Mouse (Mus musculus) midbrain, embryonic 15.5 days (tissue): ENCODE results near the gene Cyp3a13. TPM values are rescaled to one million over a fixed set of nuclear protein-coding genes. Genes with fewer than 3 reads are reported as not detected.
"Not testable (repeated sequence)": the region's sequence is repeated elsewhere in the genome, so short reads cannot be mapped to it uniquely, and the experiment has no call there.

Experiments used
- ATAC-seq: fragments of 200-750 bp; cut with Nextera tagmentation; replicated peaks from 2 replicates; pipeline ENCODE4 v1.8.0; 2017; ENCODE audit warnings: moderate TSS enrichment
- H3K27ac ChIP-seq: fragments of 300-500 bp; sonication (generic); 2 replicates; pipeline ENCODE4 v1.5.1; 2015; ENCODE audit warnings: mild to moderate bottlenecking, inconsistent platforms
- H3K27me3 ChIP-seq: fragments of 300-500 bp; sonication (generic); replicated peaks from 2 replicates; pipeline ENCODE4 v1.6.1; 2015; ENCODE audit warnings: inconsistent platforms
- H3K36me3 ChIP-seq: fragments of 300-500 bp; sonication (generic); replicated peaks from 2 replicates; pipeline ENCODE4 v1.6.1; 2015; ENCODE audit warnings: inconsistent platforms
- H3K4me1 ChIP-seq: fragments of 300-500 bp; sonication (generic); 2 replicates; pipeline ENCODE4 v1.6.1; 2015; ENCODE audit warnings: inconsistent platforms
- H3K4me2 ChIP-seq: fragments of 300-500 bp; sonication (generic); 2 replicates; pipeline ENCODE4 v1.6.1; 2015; ENCODE audit warnings: inconsistent platforms, mild to moderate bottlenecking, moderate library complexity
- H3K4me3 ChIP-seq: fragments of 300-500 bp; sonication (generic); 2 replicates; pipeline ENCODE4 v1.5.1; 2015; ENCODE audit warnings: mild to moderate bottlenecking, inconsistent platforms
- H3K9ac ChIP-seq: fragments of 300-500 bp; sonication (generic); 2 replicates; pipeline ENCODE4 v1.6.1; 2015; ENCODE audit warnings: mild to moderate bottlenecking, inconsistent platforms
- H3K9me3 ChIP-seq: fragments of 300-500 bp; sonication (generic); 2 replicates; pipeline ENCODE4 v1.6.1; 2016; ENCODE audit warnings: inconsistent platforms
- WGBS: fragments of 180-500 bp; shearing (Covaris S2); methylation state at CpG from one replicate; pipeline ENCODE4 v1.1.7; 2015; ENCODE audit warnings: mixed read lengths; 5-methylcytosine and 5-hydroxymethylcytosine counted together
- polyA plus RNA-seq: library from polyadenylated mRNA; unstranded; fragments of >200 nt; fragmentation: Nextera tagmentation; extraction: Ambion mirVana; gene quantifications from 2 replicates; pipeline ENCODE4 v1.2.1, GENCODE M21; 2015

Cyp3a13 gene
- polyA plus RNA-seq, 1 experiment from 2014 or later = not detected

DNA sequence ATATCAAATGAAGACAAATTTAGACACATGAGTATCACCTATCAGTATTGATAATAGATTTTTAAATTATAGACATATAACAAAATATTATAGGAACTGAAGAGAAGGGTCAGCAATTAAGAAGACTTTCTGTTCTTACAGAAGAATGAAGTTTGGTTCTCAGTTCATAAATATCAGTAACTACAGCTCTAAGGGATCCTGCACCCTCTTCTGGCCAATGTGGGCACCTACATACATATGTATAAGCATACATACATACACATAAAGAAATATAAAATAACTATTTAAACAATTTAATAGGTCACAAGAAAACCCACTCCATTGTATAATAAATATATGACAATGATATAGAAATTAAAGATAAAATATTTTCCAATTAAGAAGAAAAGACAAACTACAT, 6.9 kb downstream of the Cyp3a13 start:
- no peaks in the 10 kb centered on the region for H3K36me3 ChIP-seq
- H3K27me3 ChIP-seq = no peaks in the 10 kb centered on the region
- no peak overlapping the region for H3K4me2 ChIP-seq
- ATAC-seq = no peak
- H3K9ac ChIP-seq = no peak overlapping the region
- H3K27ac ChIP-seq = no peak overlapping the region
- H3K4me3 ChIP-seq = no peak overlapping the region
- no peaks in the 10 kb centered on the region for H3K9me3 ChIP-seq
- no peaks in the 10 kb centered on the region for H3K4me1 ChIP-seq

DNA sequence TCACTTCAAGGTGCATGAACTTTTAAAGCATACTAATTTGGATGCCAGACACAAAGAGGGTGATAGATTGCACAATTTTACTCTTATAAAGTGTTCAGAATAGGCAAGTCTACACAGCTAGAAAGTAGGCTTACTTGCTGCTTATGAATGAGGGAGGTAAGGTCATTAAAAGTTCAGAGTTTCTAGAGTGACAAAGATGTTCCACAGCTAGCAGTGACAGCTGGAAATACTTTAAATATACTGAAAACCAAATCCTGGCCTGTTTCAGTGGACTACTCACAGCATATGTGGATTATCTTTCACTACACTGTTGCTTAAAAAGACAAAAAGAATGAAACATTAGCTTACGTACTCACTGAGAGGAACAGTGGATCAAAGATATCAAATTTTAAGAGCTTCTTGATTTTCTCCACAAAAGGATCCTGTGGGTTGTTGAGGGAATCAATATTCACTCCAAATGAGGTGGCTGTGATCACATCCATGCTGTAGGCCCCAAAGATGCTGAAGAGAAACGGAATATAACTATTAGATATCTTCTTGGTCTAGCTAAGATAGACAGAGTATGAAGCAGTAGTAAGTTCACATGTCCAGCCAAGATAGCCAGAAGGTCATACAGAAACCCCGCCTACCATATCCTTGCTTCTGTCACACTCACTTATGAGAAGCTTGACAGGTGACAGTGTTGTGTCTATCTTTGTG, 11.7 kb downstream of the Cyp3a13 start:
- no peak overlapping the region for H3K4me2 ChIP-seq
- no peaks in the 10 kb centered on the region for H3K4me1 ChIP-seq
- H3K9ac ChIP-seq = no peak overlapping the region
- H3K9me3 ChIP-seq = no peaks in the 10 kb centered on the region
- ATAC-seq = no peak
- 91% methylated on average over 3 of the region's 3 CpGs for WGBS
- no peaks in the 10 kb centered on the region for H3K36me3 ChIP-seq
- no peak overlapping the region for H3K27ac ChIP-seq
- no peak overlapping the region for H3K4me3 ChIP-seq
- no peaks in the 10 kb centered on the region for H3K27me3 ChIP-seq

- no peak for ATAC-seq
- 76% methylated on average over 1 of the region's 1 CpGs for WGBS
Measured at GRCm38 (mm10) chr5:137897812-137898211, 23.6 kb downstream of the Cyp3a13 start.

GRCm38 (mm10) chr5:137892954-137893353, 28.5 kb downstream of the Cyp3a13 start:
- no peaks in the 10 kb centered on the region for H3K36me3 ChIP-seq
- H3K9me3 ChIP-seq = no peaks in the 10 kb centered on the region
- no peak overlapping the region for H3K4me2 ChIP-seq
- H3K4me3 ChIP-seq = no peak overlapping the region
- WGBS = 66% methylated on average over 1 of the region's 1 CpGs
- no peaks in the 10 kb centered on the region for H3K27me3 ChIP-seq
- no peak overlapping the region for H3K9ac ChIP-seq
- H3K27ac ChIP-seq = no peak overlapping the region
- no peaks in the 10 kb centered on the region for H3K4me1 ChIP-seq
- no peak for ATAC-seq

More at GRCm38 (mm10) chr5:137897812-137898211, 23.6 kb downstream of the Cyp3a13 start:
- no peak overlapping the region for H3K4me3 ChIP-seq
- H3K4me1 ChIP-seq = no peaks in the 10 kb centered on the region
- H3K36me3 ChIP-seq = no peaks in the 10 kb centered on the region
- H3K4me2 ChIP-seq = no peak overlapping the region
- H3K27ac ChIP-seq = no peak overlapping the region
- no peaks in the 10 kb centered on the region for H3K9me3 ChIP-seq
- no peaks in the 10 kb centered on the region for H3K27me3 ChIP-seq
- H3K9ac ChIP-seq = no peak overlapping the region

DNA sequence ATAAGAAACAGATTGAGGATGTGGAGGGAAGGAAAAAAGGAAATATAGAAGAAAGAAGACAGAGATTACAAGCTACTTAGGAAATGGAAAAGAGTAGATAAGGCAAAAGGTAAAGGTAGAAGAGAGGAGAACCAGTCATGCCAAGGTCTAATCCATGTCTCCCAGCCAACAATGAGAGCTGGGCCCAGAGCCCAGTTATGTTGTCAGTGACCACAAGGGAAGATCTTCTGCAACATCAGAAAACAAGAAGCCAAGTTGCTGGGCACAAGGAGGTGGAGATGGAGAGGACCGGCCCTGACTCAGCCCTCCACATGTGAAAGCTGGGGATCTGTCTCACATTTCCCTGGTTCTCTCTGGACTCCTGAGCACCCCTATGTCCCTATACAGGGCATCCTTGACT, 33.8 kb downstream of the Cyp3a13 start:
- ATAC-seq = no peak
- Histone ChIP-seq H3K27ac (no peak overlapping the region), H3K4me2 (no peak overlapping the region), H3K27me3 (no peaks in the 10 kb centered on the region), H3K36me3 (no peaks in the 10 kb centered on the region), H3K4me1 (no peaks in the 10 kb centered on the region), H3K9me3 (no peaks in the 10 kb centered on the region), H3K4me3 (no peak overlapping the region), H3K9ac (no peak overlapping the region)
- 90% methylated on average over 1 of the region's 1 CpGs for WGBS

DNA sequence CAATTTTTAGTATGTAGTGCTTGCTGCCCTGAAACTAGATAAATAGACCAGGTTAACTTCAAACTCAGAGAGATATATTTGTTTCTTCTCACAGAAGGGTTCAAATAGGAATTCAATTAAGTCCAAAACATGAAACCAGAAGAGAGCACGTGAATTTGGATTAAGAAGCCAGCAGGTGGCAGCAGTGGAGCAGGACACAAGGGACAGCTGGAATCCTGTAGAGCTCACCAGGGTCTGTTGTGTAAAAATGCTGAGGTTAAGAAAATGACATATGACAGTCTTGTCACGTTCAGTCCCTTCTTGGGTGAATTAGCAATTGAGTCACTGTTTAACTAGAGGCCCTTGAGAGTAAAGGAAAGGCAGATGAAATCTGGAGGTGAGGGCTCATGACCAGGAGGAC, 35.5 kb downstream of the Cyp3a13 start:
- Histone ChIP-seq H3K27ac (no peak overlapping the region), H3K9me3 (no peaks in the 10 kb centered on the region), H3K4me1 (no peaks in the 10 kb centered on the region), H3K4me2 (no peak overlapping the region), H3K4me3 (no peak overlapping the region), H3K27me3 (no peaks in the 10 kb centered on the region), H3K9ac (no peak overlapping the region), H3K36me3 (no peaks in the 10 kb centered on the region)
- no peak for ATAC-seq
- WGBS = 7% methylated on average over 2 of the region's 2 CpGs

DNA sequence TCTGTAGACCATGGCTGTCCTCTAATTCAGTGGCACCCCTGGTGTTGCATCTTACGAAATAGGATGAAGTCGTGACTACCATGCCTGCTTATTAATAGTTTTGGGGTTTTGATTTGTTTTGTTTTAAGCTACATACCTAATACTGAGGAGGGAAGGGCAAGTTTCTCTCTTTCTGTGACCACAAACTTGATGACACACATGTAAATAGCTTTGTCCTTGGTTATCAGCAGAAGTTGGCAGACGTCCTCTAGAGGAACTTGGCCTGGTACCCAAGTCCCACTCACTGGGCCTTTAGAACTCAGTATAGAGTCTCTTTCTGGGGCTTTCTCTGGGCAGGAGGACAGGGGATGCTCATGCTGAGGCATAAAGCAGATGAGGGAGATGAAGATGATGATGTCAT, 38.1 kb downstream of the Cyp3a13 start:
- no peaks in the 10 kb centered on the region for H3K27me3 ChIP-seq
- no peak for ATAC-seq
- H3K4me3 ChIP-seq = no peak overlapping the region
- WGBS = 82% methylated on average over 3 of the region's 3 CpGs
- no peaks in the 10 kb centered on the region for H3K4me1 ChIP-seq
- no peak overlapping the region for H3K9ac ChIP-seq
- no peaks in the 10 kb centered on the region for H3K9me3 ChIP-seq
- no peak overlapping the region for H3K27ac ChIP-seq
- no peak overlapping the region for H3K4me2 ChIP-seq
- H3K36me3 ChIP-seq = no peaks in the 10 kb centered on the region

GRCm38 (mm10) chr5:137882922-137883321, 38.5 kb downstream of the Cyp3a13 start:
- Histone ChIP-seq H3K36me3 (no peaks in the 10 kb centered on the region), H3K9me3 (no peaks in the 10 kb centered on the region), H3K4me3 (no peak overlapping the region), H3K4me2 (no peak overlapping the region), H3K9ac (no peak overlapping the region), H3K27ac (no peak overlapping the region), H3K27me3 (no peaks in the 10 kb centered on the region), H3K4me1 (no peaks in the 10 kb centered on the region)
- WGBS = 81% methylated on average over 4 of the region's 4 CpGs
- ATAC-seq = no peak

GRCm38 (mm10) chr5:137877860-137878259, 43.6 kb downstream of the Cyp3a13 start:
- no peak overlapping the region for H3K9ac ChIP-seq
- WGBS = 50% methylated on average over 2 of the region's 2 CpGs
- no peaks in the 10 kb centered on the region for H3K9me3 ChIP-seq
- H3K27ac ChIP-seq = no peak overlapping the region
- no peak overlapping the region for H3K4me3 ChIP-seq
- no peaks in the 10 kb centered on the region for H3K4me1 ChIP-seq
- no peaks in the 10 kb centered on the region for H3K27me3 ChIP-seq
- H3K4me2 ChIP-seq = no peak overlapping the region
- H3K36me3 ChIP-seq = no peaks in the 10 kb centered on the region
- no peak for ATAC-seq

DNA sequence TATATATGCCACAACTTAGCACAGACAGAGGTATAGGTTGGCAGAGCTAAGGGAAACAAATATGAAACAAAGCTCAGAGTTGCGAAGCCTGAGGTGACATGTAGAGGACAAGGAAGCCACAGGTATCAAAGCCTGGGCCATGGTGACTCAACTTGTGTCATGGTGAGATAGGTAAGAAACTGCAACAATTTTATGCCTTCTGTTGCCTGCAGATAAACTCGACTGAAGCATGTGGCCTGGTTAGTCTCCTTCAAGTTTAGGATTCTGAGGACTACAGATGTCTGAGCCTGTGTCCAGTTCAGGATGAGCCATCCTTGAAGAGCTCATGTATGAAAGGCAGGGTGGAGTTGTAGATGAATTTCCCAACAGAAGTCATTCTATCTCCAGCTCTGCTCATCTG, 46.4 kb downstream of the Cyp3a13 start:
- Histone ChIP-seq H3K36me3 (no peaks in the 10 kb centered on the region), H3K4me3 (no peak overlapping the region), H3K4me1 (no peaks in the 10 kb centered on the region), H3K27ac (no peak overlapping the region), H3K9me3 (no peaks in the 10 kb centered on the region), H3K9ac (no peak overlapping the region), H3K27me3 (no peaks in the 10 kb centered on the region), H3K4me2 (no peak overlapping the region)
- no peak for ATAC-seq
- WGBS = 81% methylated on average over 2 of the region's 2 CpGs

- WGBS = 43% methylated on average over 1 of the region's 1 CpGs
Measured at GRCm38 (mm10) chr5:137872381-137872702, 49.1 kb downstream of the Cyp3a13 start.

GRCm38 (mm10) chr5:137871644-137872380, 49.6 kb downstream of the Cyp3a13 start, which contains the start of gene Pilrb2:
TSS of gene Pilrb2 (minus strand) at chr5:137871815.
- H3K27me3 ChIP-seq, H3K4me1 ChIP-seq, H3K4me2 ChIP-seq, H3K36me3 ChIP-seq, ATAC-seq, H3K27ac ChIP-seq, H3K9me3 ChIP-seq, H3K4me3 ChIP-seq, H3K9ac ChIP-seq: not testable (repeated sequence)
- whole genome bisulfite sequencing = 83% methylated on average over 3 of the region's 3 CpGs

More at GRCm38 (mm10) chr5:137872381-137872702, 49.1 kb downstream of the Cyp3a13 start:
- H3K4me2 ChIP-seq, H3K27ac ChIP-seq, H3K9ac ChIP-seq, ATAC-seq, H3K9me3 ChIP-seq, H3K4me3 ChIP-seq, H3K27me3 ChIP-seq, H3K36me3 ChIP-seq, H3K4me1 ChIP-seq: not testable (repeated sequence)

GRCm38 (mm10) chr5:137868600-137868999, 52.8 kb downstream of the Cyp3a13 start:
- not testable (repeated sequence) for H3K9ac ChIP-seq, H3K9me3 ChIP-seq, ATAC-seq, H3K27me3 ChIP-seq, H3K4me3 ChIP-seq, H3K4me2 ChIP-seq, H3K36me3 ChIP-seq, H3K27ac ChIP-seq, H3K4me1 ChIP-seq
- 89% methylated on average over 2 of the region's 2 CpGs for WGBS
